Mouse (Mus musculus) midbrain, embryonic 14.5 days (tissue): ENCODE results near the gene 1700061G19Rik. TPM values are rescaled to one million over a fixed set of nuclear protein-coding genes. Genes with fewer than 3 reads are reported as not detected.

ENCODE experiments used
- ATAC-seq: fragments of 200-750 bp; cut with Nextera tagmentation; 2 replicates; pipeline ENCODE4 v1.8.0; 2017; ENCODE audit warnings: moderate number of reproducible peaks, moderate library complexity; ENCODE audit not compliant: low FRiP score, low TSS enrichment
- DNase-seq: peaks from one replicate; pipeline ENCODE4 v3.0.0-alpha.2; 2015
- H3K27ac ChIP-seq: fragments of 300-500 bp; sonication (generic); replicated peaks from 2 replicates; pipeline ENCODE4 v1.5.1; 2014; ENCODE audit warnings: mild to moderate bottlenecking, low read depth, low read length, moderate library complexity
- H3K27me3 ChIP-seq: fragments of 300-500 bp; sonication (generic); 2 replicates; pipeline ENCODE4 v1.6.1; 2014; ENCODE audit warnings: low read length, control low read depth, mixed read lengths; ENCODE audit not compliant: control insufficient read depth, insufficient read depth
- H3K36me3 ChIP-seq: fragments of 300-500 bp; sonication (generic); 2 replicates; pipeline ENCODE4 v1.6.1; 2014; ENCODE audit warnings: low read length, control low read depth; ENCODE audit not compliant: control insufficient read depth, insufficient read depth
- H3K4me1 ChIP-seq: fragments of 300-500 bp; sonication (generic); 2 replicates; pipeline ENCODE4 v1.6.1; 2014; ENCODE audit warnings: mild to moderate bottlenecking, antibody characterized with exemption, low read length, control low read depth; ENCODE audit not compliant: control insufficient read depth, insufficient read depth
- H3K4me2 ChIP-seq: fragments of 300-500 bp; sonication (generic); 2 replicates; pipeline ENCODE4 v1.6.1; 2014; ENCODE audit warnings: mild to moderate bottlenecking, low read length, moderate library complexity
- H3K4me3 ChIP-seq: fragments of 300-500 bp; sonication (generic); replicated peaks from 2 replicates; pipeline ENCODE4 v1.5.1; 2014; ENCODE audit warnings: low read depth, low read length
- H3K9ac ChIP-seq: fragments of 300-500 bp; sonication (generic); replicated peaks from 2 replicates; pipeline ENCODE4 v1.6.1; 2014; ENCODE audit warnings: mild to moderate bottlenecking, low read length, moderate library complexity
- H3K9me3 ChIP-seq: fragments of 300-500 bp; sonication (generic); 2 replicates; pipeline ENCODE4 v1.6.1; 2016; ENCODE audit warnings: low read length, control low read depth, mixed read lengths; ENCODE audit not compliant: control insufficient read depth
- WGBS: fragments of 180-500 bp; shearing (Covaris S2); extraction: QIAGEN DNeasy Blood & Tissue Kit; methylation state at CpG from one replicate; pipeline ENCODE4 v1.1.7; 2014; 5-methylcytosine and 5-hydroxymethylcytosine counted together
- polyA plus RNA-seq: library from polyadenylated mRNA; unstranded; fragments of >200 nt; fragmentation: Nextera tagmentation; extraction: Ambion mirVana; gene quantifications from 2 replicates; pipeline ENCODE4 v1.2.1, GENCODE M21; 2014

The 1700061G19Rik gene
- polyA plus RNA-seq, 1 experiment from 2014 or later = 0.36 TPM

GRCm38 (mm10) chr17:56936731-56937130 lies 61.5 kb downstream of the 1700061G19Rik start:
- ATAC-seq (no peak), DNase-seq (no peak)
- Histone ChIP-seq H3K36me3 (no peaks in the 10 kb centered on the region), H3K4me3 (no peak overlapping the region), H3K9me3 (peaks cover 3% of the 10 kb centered on the region; the same call in 1 of the 2 replicates), H3K4me1 (peaks cover 24% of the 10 kb centered on the region), H3K27me3 (no peaks in the 10 kb centered on the region), H3K9ac (no peak overlapping the region), H3K4me2 (no peak overlapping the region), H3K27ac (no peak overlapping the region)
- WGBS = 95% methylated on average over 7 of the region's 7 CpGs

Other genes starting within 250 kb of the 1700061G19Rik start
- gene Lonp1, start 248.6 kb upstream of the 1700061G19Rik start, polyA plus RNA-seq = 44.5 and 46.1 TPM in 2 replicates
- 1.6 TPM in 2 replicates for gene Catsperd, start 247.3 kb upstream of the 1700061G19Rik start, polyA plus RNA-seq
- 104 and 105 TPM in 2 replicates for gene Ranbp3, start 202.2 kb upstream of the 1700061G19Rik start, polyA plus RNA-seq
- 478 and 643 TPM in 2 replicates for gene Ndufa11, start 157.7 kb upstream of the 1700061G19Rik start, polyA plus RNA-seq
- gene Vmac, start 157.5 kb upstream of the 1700061G19Rik start, polyA plus RNA-seq = 17.6 and 18.5 TPM in 2 replicates
- 4.4 and 7.3 TPM in 2 replicates for gene Nrtn, start 117.9 kb upstream of the 1700061G19Rik start, polyA plus RNA-seq
- 72.8 and 73.7 TPM in 2 replicates for gene Dus3l, start 110.7 kb upstream of the 1700061G19Rik start, polyA plus RNA-seq
- 0.63 and 0.78 TPM in 2 replicates for gene Prr22, start 105.2 kb upstream of the 1700061G19Rik start, polyA plus RNA-seq
- 2.2 and 4.1 TPM in 2 replicates for gene Rfx2, start 44.5 kb upstream of the 1700061G19Rik start, polyA plus RNA-seq
- not detected in 2 replicates for gene Acsbg2, start 1.0 kb upstream of the 1700061G19Rik start, polyA plus RNA-seq
- gene Mllt1, start 59.9 kb downstream of the 1700061G19Rik start, polyA plus RNA-seq = 64.3 and 66.3 TPM in 2 replicates
- not detected in 2 replicates for gene Acer1, start 106.6 kb downstream of the 1700061G19Rik start, polyA plus RNA-seq
- gene Clpp, start 114.8 kb downstream of the 1700061G19Rik start, polyA plus RNA-seq = 172 and 201 TPM in 2 replicates
- gene Alkbh7, start 121.9 kb downstream of the 1700061G19Rik start, polyA plus RNA-seq = 45.7 and 55.8 TPM in 2 replicates
- gene Pspn, start 124.5 kb downstream of the 1700061G19Rik start, polyA plus RNA-seq = not detected in 2 replicates
- gene Gtf2f1, start 135.8 kb downstream of the 1700061G19Rik start, polyA plus RNA-seq = 61.3 and 63.7 TPM in 2 replicates
- 0.24 and 0.42 TPM in 2 replicates for gene Gm17949, start 136.0 kb downstream of the 1700061G19Rik start, polyA plus RNA-seq
- gene Khsrp, start 156.0 kb downstream of the 1700061G19Rik start, polyA plus RNA-seq = 37.5 and 41.7 TPM in 2 replicates
- not detected in 2 replicates for gene Slc25a41, start 166.2 kb downstream of the 1700061G19Rik start, polyA plus RNA-seq
- 1.2 and 1.7 TPM in 2 replicates for gene Crb3, start 183.6 kb downstream of the 1700061G19Rik start, polyA plus RNA-seq
- 31.6 and 32.9 TPM in 2 replicates for gene Slc25a23, start 184.4 kb downstream of the 1700061G19Rik start, polyA plus RNA-seq
- 3.3 and 3.4 TPM in 2 replicates for gene Dennd1c, start 203.0 kb downstream of the 1700061G19Rik start, polyA plus RNA-seq
- gene Tubb4a, start 212.3 kb downstream of the 1700061G19Rik start, polyA plus RNA-seq = 324 and 344 TPM in 2 replicates
- 5.2 and 6.7 TPM in 2 replicates for gene Tnfsf9, start 229.8 kb downstream of the 1700061G19Rik start, polyA plus RNA-seq